Mouse (Mus musculus): ENCODE data around the gene Tnrc6b. TPM values are rescaled to one million over a fixed set of nuclear protein-coding genes. Genes with fewer than 3 reads are reported as not detected.

Tnrc6b gene
- polyA plus RNA-seq, 1 experiment from 2014 or later: 10.1 TPM

GRCm38 (mm10) chr15:80674700-80675099 is 36.4 kb upstream of the Tnrc6b start:
- H3K9ac ChIP-seq (replicated peaks; ENCODE audit: low read depth): no peak overlapping the region

GRCm38 (mm10) chr15:80679515-80680215 is 31.4 kb upstream of the Tnrc6b start:
- no peak for TF ChIP-seq CTCF (IDR thresholded peaks at IDR 0.05)
- TF ChIP-seq EP300 (IDR thresholded peaks at IDR 0.05): no peak
- Histone ChIP-seq H3K9ac (replicated peaks; ENCODE audit: low read depth) (no peak overlapping the region), H3K4me1 (ENCODE audit: insufficient read depth, low read depth, low read length) (0 out of 2 replicates have a peak, but pooled peaks cover 3% of the 10 kb centered on the region), H3K4me2 (replicated peaks; ENCODE audit: low read depth, low read length) (no peak overlapping the region), H3K36me3 (ENCODE audit: insufficient read depth, low read length) (no peaks in the 10 kb centered on the region), H3K27ac (ENCODE audit: low read length) (no peak overlapping the region), H3K4me3 (ENCODE audit: low read depth, low read length) (no peak overlapping the region), H3K9me3 (ENCODE audit: low read length) (no peaks in the 10 kb centered on the region), H3K27me3 (replicated peaks; ENCODE audit: insufficient read depth, low read length) (no peaks in the 10 kb centered on the region)
- ATAC-seq (peak; percentile 32; the same call in 1 of the 2 replicates), DNase-seq (ENCODE audit: low spot score) (peak; percentile 45)
- 38% methylated on average over 8 of the region's 8 CpGs for whole genome bisulfite sequencing

More at GRCm38 (mm10) chr15:80674700-80675099, 36.4 kb upstream of the Tnrc6b start:
- 74% methylated on average over 6 of the region's 6 CpGs for WGBS
- no peak overlapping the region for H3K27ac ChIP-seq (ENCODE audit: low read length)
- TF ChIP-seq EP300 (IDR thresholded peaks at IDR 0.05) (no peak), CTCF (IDR thresholded peaks at IDR 0.05) (no peak)
- no peak overlapping the region for H3K4me3 ChIP-seq (ENCODE audit: low read depth, low read length)
- no peaks in the 10 kb centered on the region for H3K27me3 ChIP-seq (replicated peaks; ENCODE audit: insufficient read depth, low read length)
- H3K4me1 ChIP-seq (ENCODE audit: insufficient read depth, low read depth, low read length): 0 out of 2 replicates have a peak, but pooled peaks cover 9% of the 10 kb centered on the region
- H3K9me3 ChIP-seq (ENCODE audit: low read length): no peaks in the 10 kb centered on the region
- DNase-seq (ENCODE audit: low spot score) (no peak), ATAC-seq (no peak)
- no peak overlapping the region for H3K4me2 ChIP-seq (replicated peaks; ENCODE audit: low read depth, low read length)
- no peaks in the 10 kb centered on the region for H3K36me3 ChIP-seq (ENCODE audit: insufficient read depth, low read length)

GRCm38 (mm10) chr15:80680347-80681030 is 30.6 kb upstream of the Tnrc6b start:
- TF ChIP-seq EP300 (IDR thresholded peaks at IDR 0.05) (no peak), CTCF (IDR thresholded peaks at IDR 0.05) (no peak)
- Histone ChIP-seq H3K36me3 (ENCODE audit: insufficient read depth, low read length) (no peaks in the 10 kb centered on the region), H3K9me3 (ENCODE audit: low read length) (no peaks in the 10 kb centered on the region), H3K4me2 (replicated peaks; ENCODE audit: low read depth, low read length) (no peak overlapping the region), H3K4me1 (ENCODE audit: insufficient read depth, low read depth, low read length) (0 out of 2 replicates have a peak, but pooled peaks cover 3% of the 10 kb centered on the region), H3K27me3 (replicated peaks; ENCODE audit: insufficient read depth, low read length) (no peaks in the 10 kb centered on the region), H3K27ac (ENCODE audit: low read length) (no peak overlapping the region), H3K9ac (replicated peaks; ENCODE audit: low read depth) (no peak overlapping the region), H3K4me3 (ENCODE audit: low read depth, low read length) (no peak overlapping the region)
- DNase-seq (ENCODE audit: low spot score) (peak; percentile 32), ATAC-seq (peak; percentile 37; the same call in 1 of the 2 replicates)
- WGBS: 43% methylated on average over 7 of the region's 7 CpGs

- no peaks in the 10 kb centered on the region for H3K9me3 ChIP-seq (ENCODE audit: low read length)
- no peak for TF ChIP-seq CTCF (IDR thresholded peaks at IDR 0.05)
- no peak for TF ChIP-seq EP300 (IDR thresholded peaks at IDR 0.05)
- no peaks in the 10 kb centered on the region for H3K27me3 ChIP-seq (replicated peaks; ENCODE audit: insufficient read depth, low read length)
- H3K4me2 ChIP-seq (replicated peaks; ENCODE audit: low read depth, low read length): no peak overlapping the region
- DNase-seq (ENCODE audit: low spot score) (no peak), ATAC-seq (no peak)
- WGBS: 76% methylated on average over 4 of the region's 4 CpGs
- no peaks in the 10 kb centered on the region for H3K36me3 ChIP-seq (ENCODE audit: insufficient read depth, low read length)
- H3K4me1 ChIP-seq (ENCODE audit: insufficient read depth, low read depth, low read length): 0 out of 2 replicates have a peak, but pooled peaks cover 3% of the 10 kb centered on the region
- no peak overlapping the region for H3K27ac ChIP-seq (ENCODE audit: low read length)
- H3K9ac ChIP-seq (replicated peaks; ENCODE audit: low read depth): no peak overlapping the region
- H3K4me3 ChIP-seq (ENCODE audit: low read depth, low read length): no peak overlapping the region
Measured at GRCm38 (mm10) chr15:80681466-80681881, 29.6 kb upstream of the Tnrc6b start.

- WGBS: 76% methylated on average over 8 of the region's 8 CpGs
- TF ChIP-seq EP300 (IDR thresholded peaks at IDR 0.05): no peak
- TF ChIP-seq CTCF (IDR thresholded peaks at IDR 0.05): no peak
- no peak overlapping the region for H3K27ac ChIP-seq (ENCODE audit: low read length)
Measured at GRCm38 (mm10) chr15:80682343-80682742, 28.8 kb upstream of the Tnrc6b start.

GRCm38 (mm10) chr15:80683151-80683550 is 28.0 kb upstream of the Tnrc6b start:
- TF ChIP-seq EP300 (IDR thresholded peaks at IDR 0.05) (no peak), CTCF (IDR thresholded peaks at IDR 0.05) (no peak)
- ATAC-seq (no peak), DNase-seq (ENCODE audit: low spot score) (no peak)
- WGBS: 55% methylated on average over 6 of the region's 6 CpGs
- no peaks in the 10 kb centered on the region for H3K27me3 ChIP-seq (replicated peaks; ENCODE audit: insufficient read depth, low read length)
- no peak overlapping the region for H3K9ac ChIP-seq (replicated peaks; ENCODE audit: low read depth)
- H3K27ac ChIP-seq (ENCODE audit: low read length): no peak overlapping the region
- 0 out of 2 replicates have a peak, but pooled peaks cover 3% of the 10 kb centered on the region for H3K4me1 ChIP-seq (ENCODE audit: insufficient read depth, low read depth, low read length)
- H3K4me3 ChIP-seq (ENCODE audit: low read depth, low read length): no peak overlapping the region
- no peaks in the 10 kb centered on the region for H3K9me3 ChIP-seq (ENCODE audit: low read length)
- no peaks in the 10 kb centered on the region for H3K36me3 ChIP-seq (ENCODE audit: insufficient read depth, low read length)
- no peak overlapping the region for H3K4me2 ChIP-seq (replicated peaks; ENCODE audit: low read depth, low read length)

More at GRCm38 (mm10) chr15:80682343-80682742, 28.8 kb upstream of the Tnrc6b start:
- ATAC-seq: no peak
- H3K9ac ChIP-seq (replicated peaks; ENCODE audit: low read depth): no peak overlapping the region
- H3K4me3 ChIP-seq (ENCODE audit: low read depth, low read length): no peak overlapping the region
- DNase-seq (ENCODE audit: low spot score): no peak
- H3K36me3 ChIP-seq (ENCODE audit: insufficient read depth, low read length): no peaks in the 10 kb centered on the region
- H3K4me1 ChIP-seq (ENCODE audit: insufficient read depth, low read depth, low read length): 0 out of 2 replicates have a peak, but pooled peaks cover 3% of the 10 kb centered on the region
- H3K4me2 ChIP-seq (replicated peaks; ENCODE audit: low read depth, low read length): no peak overlapping the region
- H3K9me3 ChIP-seq (ENCODE audit: low read length): no peaks in the 10 kb centered on the region
- no peaks in the 10 kb centered on the region for H3K27me3 ChIP-seq (replicated peaks; ENCODE audit: insufficient read depth, low read length)

Data from lung, postnatal 0 days (tissue).